Mouse (Mus musculus): ENCODE results near the gene Gba.

The Gba gene

DNA sequence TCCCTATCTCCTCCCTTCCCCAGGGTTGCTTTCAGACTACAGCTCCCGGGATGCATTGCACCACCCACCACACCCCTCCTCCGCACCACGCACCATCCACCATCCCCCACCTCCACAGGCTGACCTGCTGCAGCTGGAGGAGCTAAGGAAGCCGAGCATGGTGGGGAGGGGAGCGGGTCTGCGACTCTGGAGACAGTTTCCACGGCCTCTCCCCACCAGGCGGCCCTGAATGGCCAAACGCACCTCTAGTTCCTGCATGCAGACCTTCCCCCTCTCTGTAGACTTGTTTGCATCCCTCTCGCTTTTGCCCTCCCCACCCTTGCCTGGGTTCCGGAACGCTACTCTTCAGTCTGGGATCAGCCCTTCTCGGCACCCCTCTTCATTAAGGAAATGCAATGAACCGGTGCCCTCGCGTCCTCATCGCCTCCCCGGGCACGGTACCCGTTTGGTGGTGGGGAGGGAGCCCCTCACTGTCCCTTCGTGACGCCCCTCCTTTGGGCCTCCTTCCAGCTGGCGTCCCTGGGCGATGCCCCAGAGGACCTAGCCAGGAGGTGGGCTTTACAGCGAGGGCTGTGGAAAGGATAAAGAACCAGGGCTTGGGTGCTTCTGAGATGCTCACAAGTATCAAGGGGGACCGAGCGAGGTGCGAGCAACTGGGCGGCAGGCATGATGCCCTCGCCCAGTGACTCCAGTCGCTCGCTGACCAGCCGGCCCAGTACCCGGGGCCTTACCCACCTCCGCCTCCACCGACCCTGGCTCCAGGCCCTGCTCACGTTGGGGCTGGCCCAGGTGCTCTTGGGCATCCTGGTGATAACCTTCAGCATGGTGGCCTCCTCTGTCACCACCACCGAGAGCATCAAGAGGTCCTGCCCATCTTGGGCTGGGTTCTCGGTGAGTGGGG is 19.4 kb upstream of the Gba start, which contains the start of gene Fam189b:
Gene Fam189b, plus strand, starts transcription at position 86 of the 901 bp plus-strand sequence.
- peak; percentile 89 for DNase-seq

DNA sequence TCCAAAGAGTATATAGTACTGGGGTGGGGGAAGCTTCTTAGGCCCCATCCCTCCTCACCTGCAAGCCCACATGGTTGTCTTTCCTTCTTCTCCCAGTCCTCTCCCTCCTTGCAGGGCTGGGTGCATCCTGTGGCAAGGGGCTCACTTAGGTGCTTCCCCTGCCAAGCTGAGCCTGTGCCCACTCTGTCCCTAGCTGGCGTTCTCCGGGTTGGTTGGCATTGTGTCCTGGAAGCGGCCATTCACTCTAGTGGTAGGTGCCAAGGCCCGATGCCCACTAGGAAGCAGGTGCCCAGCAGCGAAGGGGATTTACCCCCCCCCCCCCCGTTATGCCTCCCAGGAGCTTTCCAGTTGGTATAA is 18.8 kb upstream of the Gba start:
- no peak for DNase-seq

DNA sequence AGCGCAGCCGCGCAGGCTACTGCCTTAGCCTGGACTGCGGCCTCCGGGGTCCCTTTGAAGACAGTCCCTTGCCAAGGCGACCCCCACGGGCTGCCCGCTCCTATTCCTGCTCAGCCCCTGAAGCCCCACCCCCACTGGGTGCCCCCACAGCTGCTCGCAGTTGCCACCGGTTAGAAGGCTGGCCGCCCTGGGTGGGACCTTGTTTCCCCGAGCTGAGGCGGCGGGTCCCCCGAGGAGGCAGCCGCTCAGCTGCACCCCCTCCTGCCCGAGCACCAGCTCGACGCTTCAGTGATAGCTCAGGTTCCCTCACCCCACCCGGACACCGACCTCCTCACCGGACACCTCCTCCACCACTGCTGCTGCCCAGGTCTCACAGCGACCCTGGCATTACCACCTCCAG is 15.5 kb upstream of the Gba start:
- peak; percentile 81 for DNase-seq

DNA sequence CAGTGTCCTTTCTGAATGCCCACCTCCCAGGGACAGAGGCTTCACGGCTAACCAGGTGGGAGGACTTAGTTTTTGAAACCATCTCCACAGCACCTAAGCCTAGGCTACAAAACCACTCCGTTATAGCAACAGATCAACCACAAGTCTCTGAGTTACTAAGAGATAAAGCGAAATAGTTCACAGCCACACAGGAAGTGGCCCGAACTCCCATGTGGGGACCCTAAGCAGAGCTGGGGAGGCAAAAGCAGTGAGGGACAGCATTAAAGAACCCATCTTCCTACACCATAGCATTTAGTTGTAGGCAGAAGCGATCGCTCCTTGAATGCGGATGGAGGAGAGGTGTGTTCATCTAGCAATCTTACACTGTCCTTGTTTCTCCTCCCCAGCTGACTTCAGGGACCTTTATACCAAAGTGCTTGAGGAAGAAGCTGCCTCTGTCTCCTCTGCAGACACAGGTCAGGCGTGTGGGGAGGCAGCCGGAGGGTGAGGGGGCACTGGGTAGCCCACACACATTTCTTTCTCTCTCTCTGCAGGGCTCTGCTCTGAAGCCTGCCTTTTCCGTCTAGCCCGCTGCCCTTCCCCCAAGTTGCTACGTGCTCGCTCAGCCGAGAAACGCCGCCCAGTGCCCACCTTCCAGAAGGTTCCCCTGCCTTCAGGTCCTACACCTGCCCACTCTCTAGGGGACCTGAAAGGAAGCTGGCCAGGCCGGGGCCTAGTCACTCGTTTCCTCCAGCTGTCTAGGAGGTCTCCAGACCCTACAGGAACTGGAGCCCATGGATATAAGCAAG is 14.8 kb upstream of the Gba start:
- peak; percentile 74 for DNase-seq

DNA sequence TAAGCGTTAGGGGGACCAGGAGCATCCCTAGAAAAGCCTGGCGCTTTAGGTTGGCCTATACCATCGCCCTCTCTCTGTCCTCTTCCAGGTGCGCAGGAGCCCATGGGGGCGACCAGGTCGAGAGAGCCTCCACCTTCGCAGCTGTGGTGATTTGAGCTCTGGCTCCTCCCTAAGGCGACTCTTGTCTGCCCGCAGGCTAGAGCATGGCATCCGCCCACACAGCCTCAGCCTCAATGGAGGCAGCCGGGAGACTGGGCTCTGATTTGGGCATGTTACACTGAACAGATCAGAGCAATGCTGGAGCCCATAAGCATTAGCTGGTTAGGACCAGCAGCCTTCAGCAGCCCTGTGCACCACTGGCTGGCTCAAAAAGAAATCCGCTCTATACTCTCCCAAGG is 14.3 kb upstream of the Gba start:
- peak; percentile 74 for DNase-seq

DNA sequence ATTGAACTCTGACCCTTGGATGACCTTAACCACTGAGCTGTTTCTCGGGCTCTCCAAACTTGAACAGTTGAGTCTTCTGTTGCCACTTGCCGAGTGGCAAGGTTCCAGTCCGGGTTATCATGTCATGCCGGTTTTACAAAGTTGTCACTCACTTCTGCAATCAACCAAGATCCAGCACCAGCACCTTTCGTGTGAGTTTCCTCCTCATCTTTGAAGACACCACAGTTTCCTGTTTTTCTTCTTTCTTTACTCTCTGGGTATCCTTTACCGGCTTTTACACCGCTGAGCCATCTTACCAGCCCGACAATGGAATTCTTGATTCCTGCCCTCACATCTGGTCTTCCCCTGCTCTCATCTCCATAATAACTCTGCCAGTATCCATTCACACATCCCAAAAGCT is 12.3 kb upstream of the Gba start:
- peak; percentile 65 for DNase-seq

DNA sequence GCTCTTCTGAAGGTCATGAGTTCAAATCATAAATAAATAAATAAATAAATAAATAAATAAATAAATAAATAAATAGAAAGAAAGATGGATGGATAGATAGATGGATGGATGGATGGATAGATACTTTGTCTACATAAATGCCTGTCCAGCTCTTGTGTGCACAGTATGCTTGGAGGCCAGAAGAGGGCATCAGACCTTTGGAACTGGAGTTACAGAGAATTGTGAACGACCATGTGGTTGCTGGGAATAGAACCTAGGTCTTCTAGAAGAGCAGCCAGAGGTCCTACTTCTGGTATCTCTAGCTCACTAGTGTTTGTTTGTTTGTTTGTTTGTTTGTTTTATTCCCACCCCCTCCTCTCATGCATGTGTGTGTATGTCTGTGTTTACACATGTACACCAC is 9.4 kb upstream of the Gba start:
- no peak for DNase-seq

DNA sequence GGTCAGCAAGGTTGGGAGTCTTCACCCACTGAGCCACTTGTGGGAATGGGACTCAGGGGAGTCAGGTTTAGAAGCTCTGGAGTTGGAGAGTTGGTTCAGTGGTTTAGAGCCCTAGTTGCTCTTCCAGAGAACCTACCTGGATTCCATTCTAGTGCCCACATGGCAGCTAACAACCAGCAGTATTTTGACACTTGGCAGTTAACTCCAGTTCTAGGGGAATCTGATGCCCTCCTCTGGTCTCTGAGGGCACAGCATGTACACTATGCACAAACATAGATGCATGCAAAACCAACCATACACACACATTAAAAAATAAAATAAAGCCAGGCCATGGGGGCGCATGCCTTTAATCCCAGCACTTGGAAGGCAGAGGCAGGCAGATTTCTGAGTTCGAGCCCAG is 8.9 kb upstream of the Gba start:
- peak; percentile 75 for DNase-seq

DNA sequence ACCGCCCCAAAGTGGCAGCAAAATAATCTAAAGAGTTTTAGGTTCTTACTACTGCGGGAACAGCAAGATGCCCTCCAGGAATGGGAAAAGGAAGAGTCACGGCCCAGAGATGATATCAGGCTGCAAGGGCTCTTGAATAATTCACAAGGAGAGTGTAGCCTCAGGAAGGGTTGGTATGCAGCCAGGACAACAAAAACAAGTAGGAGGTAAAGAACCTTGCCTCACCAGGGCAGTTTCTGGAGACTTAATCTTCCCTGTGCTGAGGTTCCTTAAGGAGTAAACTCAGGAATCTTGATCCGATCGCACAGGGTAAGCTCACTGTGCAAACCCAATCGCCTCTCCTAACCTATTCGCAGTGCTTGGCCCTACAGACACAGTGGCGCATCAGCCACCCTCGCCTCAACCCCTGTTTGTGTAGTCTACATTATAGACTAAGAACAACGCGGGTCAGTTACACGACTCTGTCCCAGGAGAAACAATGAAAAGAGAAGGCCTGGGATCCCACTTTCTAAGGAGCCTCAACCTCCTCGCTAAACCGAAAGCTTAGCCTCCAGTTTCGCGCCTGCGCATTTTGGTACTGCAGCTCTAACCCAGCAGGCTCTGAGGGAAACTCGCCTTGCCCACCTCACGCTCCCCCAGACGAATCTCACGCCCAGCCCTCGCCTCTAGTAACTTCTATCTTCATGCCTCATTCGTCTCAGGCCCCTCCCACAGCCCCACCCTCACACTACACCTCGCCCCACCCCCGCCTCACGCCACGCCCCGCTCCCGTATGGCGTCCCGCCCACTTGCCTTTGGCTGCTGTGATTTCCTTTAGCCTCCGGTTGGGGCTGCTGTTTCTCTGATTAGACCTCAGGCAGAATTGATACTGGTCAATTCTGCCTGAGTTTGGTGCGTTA is 6.5 kb upstream of the Gba start:
- peak; percentile 89 for DNase-seq

DNA sequence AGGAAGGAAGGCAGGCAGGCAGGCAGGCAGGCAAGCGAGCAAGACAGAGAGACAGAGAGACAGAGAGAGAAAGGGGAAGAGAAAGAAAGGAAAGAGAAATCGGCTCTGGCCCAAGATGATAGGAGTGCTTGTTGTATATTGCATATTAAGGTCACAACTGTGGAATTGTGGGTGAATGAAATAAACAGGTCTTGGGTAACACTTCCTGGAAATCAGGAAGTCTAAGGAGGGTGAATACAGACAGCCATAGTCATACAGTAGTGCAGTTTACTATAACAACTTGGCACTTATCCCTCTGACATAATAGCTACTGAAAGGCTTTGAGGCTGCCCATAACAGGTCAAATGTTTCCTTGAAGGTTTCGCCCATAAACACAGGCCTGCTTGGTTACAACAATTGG is 2.9 kb upstream of the Gba start:
- DNase-seq = no peak

DNA sequence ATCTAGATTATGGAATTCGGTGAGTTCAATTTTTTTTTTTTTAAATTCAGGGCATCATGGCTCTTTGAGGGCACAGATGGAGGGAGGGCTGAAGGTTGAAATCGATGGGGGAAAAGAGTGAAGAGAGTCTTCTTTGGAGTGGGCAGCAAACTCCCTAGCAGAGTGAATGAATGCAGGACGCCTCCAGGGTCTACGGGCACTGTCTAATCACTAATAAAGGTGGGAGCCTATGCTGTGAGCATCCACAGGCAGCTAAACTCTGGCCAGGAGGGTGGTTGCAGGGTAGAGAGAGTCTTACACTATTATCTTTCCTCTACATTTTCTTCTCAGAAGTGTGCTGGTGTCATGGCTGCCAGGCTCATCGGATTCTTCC is 400 bp downstream of the Gba start:
- DNase-seq = no peak

DNA sequence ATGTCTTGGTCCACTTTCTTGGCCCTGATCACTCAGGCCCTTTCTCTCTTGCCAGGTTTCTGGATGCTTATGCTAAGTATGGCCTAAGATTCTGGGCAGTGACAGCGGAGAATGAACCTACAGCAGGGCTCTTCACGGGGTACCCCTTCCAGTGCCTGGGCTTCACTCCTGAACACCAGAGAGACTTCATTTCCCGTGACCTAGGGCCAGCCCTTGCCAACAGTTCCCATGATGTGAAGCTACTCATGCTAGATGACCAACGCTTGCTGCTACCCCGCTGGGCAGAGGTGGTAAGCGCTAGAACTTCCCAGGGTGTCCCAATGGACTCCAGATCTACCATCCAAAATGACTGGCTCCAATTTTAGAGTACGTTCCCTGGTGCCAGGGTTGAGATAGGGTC is 3.4 kb downstream of the Gba start:
- DNase-seq = no peak

DNA sequence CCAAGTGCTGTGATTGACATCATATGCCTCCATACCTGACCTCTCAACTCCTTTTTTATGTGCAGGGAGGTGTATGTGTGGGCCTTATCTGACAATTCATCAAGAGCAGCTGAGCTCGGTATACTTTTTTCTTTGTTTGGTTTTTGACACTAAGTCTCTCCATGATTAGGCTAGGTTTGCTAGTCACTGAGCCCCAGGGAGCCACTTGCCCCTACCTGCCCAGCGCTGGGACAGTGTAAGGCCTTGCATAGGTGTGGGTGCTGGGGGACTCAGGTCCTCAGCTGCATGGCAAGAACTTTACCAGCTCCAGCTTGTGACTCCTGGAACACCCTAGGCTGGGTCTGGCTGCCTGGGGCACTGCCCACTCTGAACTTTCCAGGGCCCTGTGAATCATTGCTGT is 4.0 kb downstream of the Gba start:
- DNase-seq = no peak

DNA sequence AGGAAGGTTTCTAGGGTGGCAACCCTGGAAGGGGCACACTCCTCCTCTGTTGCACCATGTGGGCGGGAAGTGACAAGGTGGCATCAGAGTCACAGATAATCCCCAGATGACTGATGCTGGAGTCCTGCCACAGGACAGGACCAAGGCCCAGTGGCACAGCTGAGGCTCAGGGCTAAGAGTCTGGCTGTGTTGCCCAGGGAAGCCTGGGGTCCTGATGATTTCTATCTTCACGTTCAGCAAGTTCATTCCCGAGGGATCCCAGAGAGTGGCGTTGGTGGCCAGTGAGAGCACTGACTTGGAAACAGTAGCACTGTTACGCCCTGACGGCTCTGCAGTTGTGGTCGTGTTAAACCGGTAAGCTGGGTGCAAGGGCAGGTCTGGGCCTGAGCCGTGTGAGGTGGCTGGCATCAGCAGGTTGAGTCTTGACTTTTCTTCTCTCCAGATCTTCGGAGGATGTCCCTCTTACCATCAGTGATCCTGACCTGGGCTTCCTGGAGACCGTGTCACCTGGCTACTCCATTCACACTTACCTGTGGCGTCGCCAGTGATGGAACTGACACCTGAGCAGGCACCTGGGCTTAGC is 5.4 kb downstream of the Gba start:
- no peak for DNase-seq

DNA sequence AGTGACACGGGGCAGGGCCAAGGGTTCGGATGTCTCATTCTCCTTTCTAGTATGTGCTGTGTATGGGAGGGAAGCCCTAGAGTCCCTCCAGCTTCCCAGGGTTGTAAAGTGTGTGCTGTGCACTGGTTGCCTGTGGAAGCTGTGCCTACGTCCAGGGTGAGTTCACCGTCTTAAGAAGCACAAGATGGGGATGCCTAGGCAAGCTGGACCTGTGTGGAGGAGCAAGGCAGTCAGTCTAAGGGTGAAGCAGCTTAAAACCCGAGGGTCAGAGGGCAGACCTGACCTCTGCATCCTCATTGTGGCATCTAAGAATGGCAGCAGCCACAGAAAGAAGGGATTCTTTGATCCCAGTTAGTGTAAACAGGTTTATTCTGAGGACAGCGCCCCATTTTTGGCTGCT is 6.0 kb downstream of the Gba start:
- no peak for DNase-seq

DNA sequence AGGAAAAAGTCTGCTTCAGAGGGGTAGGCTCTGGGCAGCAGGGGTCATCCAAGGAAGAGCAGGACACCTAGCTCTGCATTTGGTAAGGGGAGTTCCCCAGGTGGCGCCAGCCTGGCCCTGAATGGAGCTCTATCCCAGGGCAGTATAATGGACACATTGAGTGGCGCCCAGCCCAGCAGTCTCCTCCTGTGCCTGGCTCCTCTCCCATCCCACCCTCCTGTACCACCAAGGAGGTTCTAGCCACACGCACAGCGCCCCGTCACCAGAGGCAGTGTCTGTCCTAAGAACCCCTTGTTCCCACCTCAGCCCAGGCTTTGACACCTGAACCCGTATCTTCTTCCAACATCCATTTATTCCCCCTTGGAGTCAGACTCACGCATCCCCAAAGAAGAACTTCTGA is 7.0 kb downstream of the Gba start:
- no peak for DNase-seq

DNA sequence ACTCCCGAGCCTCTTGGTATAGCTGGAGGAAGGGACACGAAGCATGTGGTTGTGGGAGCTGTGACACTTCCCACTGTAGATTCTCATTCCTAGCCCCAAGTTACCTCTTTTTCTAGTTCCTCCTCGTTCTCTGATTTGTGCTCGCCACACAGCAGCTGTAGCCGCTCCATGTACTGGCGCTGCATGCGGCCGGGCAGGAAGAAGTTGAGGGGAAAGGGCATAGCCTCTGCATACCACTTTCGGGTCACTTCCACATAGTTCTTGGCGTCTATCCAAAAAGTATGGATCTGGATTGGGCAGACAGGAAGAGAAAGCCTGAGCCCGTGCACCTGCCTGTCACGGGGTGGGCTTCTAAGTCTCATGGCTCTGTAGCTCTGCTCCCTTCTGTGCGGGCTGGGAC is 7.4 kb downstream of the Gba start:
- no peak for DNase-seq

DNA sequence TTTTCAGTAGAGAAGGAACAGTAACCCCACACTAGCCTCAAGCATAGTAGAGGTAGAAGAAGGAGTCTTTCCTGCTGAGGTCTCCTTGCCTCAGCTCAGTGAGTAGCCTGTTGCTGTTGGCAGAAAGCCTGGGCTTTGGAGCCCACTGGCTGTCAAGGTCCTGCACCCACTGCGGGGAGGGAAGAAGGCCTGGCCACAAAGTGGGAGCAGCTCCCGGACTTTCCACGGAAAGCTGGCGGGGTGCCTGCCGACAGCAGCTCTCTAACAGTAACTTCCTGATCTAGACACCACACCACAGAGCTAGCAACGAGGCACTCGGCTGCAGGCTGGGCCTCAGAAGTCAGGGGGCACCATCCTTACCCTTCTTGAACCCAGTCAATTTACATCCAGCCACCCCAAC is 8.0 kb downstream of the Gba start:
- DNase-seq = no peak

DNA sequence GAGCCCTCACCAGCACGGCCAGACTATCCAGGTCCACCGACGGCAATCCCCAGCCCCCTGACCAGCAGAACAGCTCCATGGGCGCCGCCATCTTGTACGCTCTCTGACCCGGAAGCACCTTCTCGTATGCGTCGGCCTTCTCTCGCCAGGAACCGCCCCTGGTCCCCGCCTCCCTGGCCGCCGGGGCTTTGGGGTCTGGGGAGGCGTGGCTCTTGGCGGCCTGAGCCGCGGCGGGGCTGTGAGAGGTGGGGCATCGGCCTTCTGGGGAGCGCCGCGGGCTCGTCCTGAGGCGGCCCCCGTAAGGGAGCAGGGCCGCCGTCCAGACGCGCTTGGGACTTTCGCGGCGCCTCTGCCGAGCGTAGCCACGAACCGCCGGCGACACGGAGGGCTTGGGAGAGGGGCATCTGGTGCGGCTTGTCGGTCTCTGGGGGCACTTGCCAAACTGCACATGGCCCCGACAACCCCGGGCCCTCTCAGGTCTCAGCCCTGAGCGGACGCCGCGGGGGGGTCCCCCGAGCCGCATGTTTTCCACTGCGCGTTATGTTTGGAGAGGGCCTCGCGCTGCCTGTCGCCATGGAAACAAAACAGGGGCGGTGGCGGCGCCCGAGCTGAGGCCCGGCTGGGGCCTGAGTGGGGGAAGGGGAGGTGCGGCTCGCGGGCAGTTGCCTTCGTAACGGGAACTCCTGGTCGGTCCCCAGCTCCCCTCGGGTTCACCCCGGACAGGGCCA is 11.2 kb downstream of the Gba start:
- peak; percentile 86 for DNase-seq

DNA sequence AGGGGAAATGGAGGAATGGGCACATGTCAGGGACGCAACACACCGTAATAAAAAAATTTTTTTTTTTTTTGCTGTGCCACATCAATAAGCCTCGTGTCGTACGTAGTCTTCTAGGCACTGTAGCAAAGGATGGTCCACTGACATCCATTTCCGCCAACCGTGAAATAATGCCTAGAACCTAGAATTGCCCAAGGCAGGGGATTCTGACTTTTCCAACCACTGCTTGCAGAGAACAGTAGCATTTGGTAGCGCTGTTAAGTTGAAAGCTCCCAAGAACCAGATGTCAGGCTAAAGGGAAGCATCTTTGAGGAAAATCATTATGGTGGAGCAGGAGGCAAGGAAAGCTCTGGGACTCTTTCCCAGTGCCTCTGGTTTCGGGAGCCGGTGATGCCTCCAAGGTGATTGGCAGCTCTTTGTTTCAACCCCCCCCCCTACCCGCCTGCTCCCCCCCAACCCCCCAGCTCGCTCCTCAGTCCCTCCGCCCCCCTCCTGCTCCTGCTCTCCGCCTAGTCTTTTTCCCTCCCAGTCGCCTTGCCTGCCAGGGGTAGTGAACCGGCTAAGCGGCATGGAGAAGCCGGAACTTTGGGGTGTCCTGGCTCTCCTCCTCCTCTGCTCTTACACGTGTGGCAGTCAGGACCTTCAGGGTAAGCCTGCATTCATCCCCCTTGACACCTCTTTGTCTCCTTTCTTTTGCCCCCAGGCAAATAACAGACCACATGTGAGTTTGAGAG is 12.1 kb downstream of the Gba start, which contains the start of gene Thbs3:
Gene Thbs3, plus strand, starts transcription at position 500 of the 731 bp plus-strand sequence.
- no peak for DNase-seq

DNA sequence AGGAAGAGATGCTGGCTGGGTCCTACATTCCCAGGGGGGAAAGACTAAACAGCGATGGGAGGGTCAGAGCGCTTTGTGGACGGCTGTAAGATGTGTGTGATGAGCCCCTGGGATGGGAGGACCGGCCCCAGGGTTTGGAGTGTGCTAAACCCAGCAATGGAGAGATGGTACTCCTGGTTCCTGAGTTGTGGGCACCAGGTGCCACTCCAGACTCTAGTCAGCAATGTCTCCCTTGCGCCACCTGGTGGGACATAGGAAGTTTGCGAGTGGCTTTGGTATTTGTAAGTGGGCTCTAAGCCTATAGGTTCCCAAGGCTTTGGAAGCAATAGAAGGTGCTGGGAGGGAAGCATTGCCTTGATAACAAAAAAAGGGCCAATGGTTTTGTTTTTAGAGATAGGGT is 13.1 kb downstream of the Gba start:
- DNase-seq = peak; percentile 86

Measured in thymus, postnatal 25 days (tissue).